Mouse (Mus musculus) C2C12 (cell line): ENCODE measurements at regions not wholly inside any gene's neighbourhood (a gene's known extent, or its start where the extent isn't known, plus 50 kb on each side); places are given as distances from the start of the nearest gene placed in this dataset.

Experiments
- CTCF ChIP-seq: IDR thresholded peaks from one replicate; pipeline ENCODE4 v1.5.1; 2011; ENCODE audit not compliant: control insufficient read depth, insufficient read depth, insufficient read length
- MYOD1 ChIP-seq: IDR thresholded peaks from one replicate; pipeline ENCODE4 v1.6.1; 2011; ENCODE audit warnings: low read depth; ENCODE audit not compliant: control insufficient read depth, insufficient read length

DNA sequence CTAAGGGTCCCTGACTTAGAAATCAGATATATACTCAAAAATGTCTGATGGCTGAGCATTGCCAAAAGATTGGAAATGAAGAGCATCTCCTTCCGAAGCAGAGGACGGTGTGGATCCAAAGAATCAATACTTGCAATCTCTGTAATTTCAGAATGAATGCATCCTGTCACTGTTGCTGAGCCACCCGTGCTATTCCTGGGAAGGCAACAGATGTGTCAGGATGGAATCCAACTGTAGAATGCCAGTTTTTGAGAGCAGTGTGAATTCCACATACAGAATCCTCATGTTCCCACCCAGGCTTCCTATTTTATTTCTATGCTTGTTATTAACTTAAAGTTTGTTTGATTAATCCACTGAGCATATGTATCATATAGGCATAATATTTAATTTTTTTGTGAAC is 633.9 kb downstream of the Kcnj2 start:
- TF ChIP-seq CTCF = no peak
- TF ChIP-seq MYOD1 = no peak
